Mouse (Mus musculus) embryonic facial prominence, embryonic 15.5 days (tissue): Measurements from ENCODE around the gene Zfp655. TPM values are rescaled to one million over a fixed set of nuclear protein-coding genes. Genes with fewer than 3 reads are reported as not detected.

Source experiments
- ATAC-seq: fragments of 200-750 bp; cut with Nextera tagmentation; 2 replicates; pipeline ENCODE4 v1.8.0; 2017; ENCODE audit warnings: low read depth, moderate TSS enrichment; ENCODE audit not compliant: insufficient number of reproducible peaks, low FRiP score, low TSS enrichment
- H3K27ac ChIP-seq: fragments of 300-500 bp; sonication (generic); replicated peaks from 2 replicates; pipeline ENCODE4 v1.5.1; 2015; ENCODE audit warnings: mild to moderate bottlenecking, inconsistent platforms
- H3K27me3 ChIP-seq: fragments of 300-500 bp; sonication (generic); 2 replicates; pipeline ENCODE4 v1.6.1; 2015; ENCODE audit warnings: inconsistent platforms
- H3K36me3 ChIP-seq: fragments of 300-500 bp; sonication (generic); 2 replicates; pipeline ENCODE4 v1.6.1; 2015; ENCODE audit warnings: mild to moderate bottlenecking, inconsistent platforms
- H3K4me1 ChIP-seq: fragments of 300-500 bp; sonication (generic); 2 replicates; pipeline ENCODE4 v1.6.1; 2015; ENCODE audit warnings: inconsistent platforms
- H3K4me2 ChIP-seq: fragments of 300-500 bp; sonication (generic); replicated peaks from 2 replicates; pipeline ENCODE4 v1.6.1; 2015; ENCODE audit warnings: mild to moderate bottlenecking, inconsistent platforms
- H3K4me3 ChIP-seq: fragments of 300-500 bp; sonication (generic); replicated peaks from 2 replicates; pipeline ENCODE4 v1.5.1; 2015; ENCODE audit warnings: mild to moderate bottlenecking, inconsistent platforms
- H3K9ac ChIP-seq: fragments of 300-500 bp; sonication (generic); 2 replicates; pipeline ENCODE4 v1.6.1; 2015; ENCODE audit warnings: inconsistent platforms
- H3K9me3 ChIP-seq: fragments of 300-500 bp; sonication (generic); replicated peaks from 2 replicates; pipeline ENCODE4 v1.6.1; 2016; ENCODE audit warnings: inconsistent platforms
- WGBS: fragments of 180-500 bp; shearing (Covaris S2); methylation state at CpG from one replicate; pipeline ENCODE4 v1.1.7; 2015; 5-methylcytosine and 5-hydroxymethylcytosine counted together
- polyA plus RNA-seq: library from polyadenylated mRNA; unstranded; fragments of >200 nt; fragmentation: Nextera tagmentation; extraction: Ambion mirVana; gene quantifications from 2 replicates; pipeline ENCODE4 v1.2.1, GENCODE M21; 2015

Gene Zfp655
- polyA plus RNA-seq, result 33.4 and 37.1 TPM in 2 replicates

GRCm38 (mm10) chr5:145231367-145231871 lies at the start of gene Zfp655:
Gene Zfp655, plus strand, starts transcription at chr5:145231715.
- ATAC-seq, result peak; percentile 98
- H3K4me1 ChIP-seq, result peaks cover 13% of the 10 kb centered on the region
- H3K36me3 ChIP-seq, result peaks cover 30% of the 10 kb centered on the region
- WGBS, result under 1% methylated on average over 42 of the region's 42 CpGs
- no peaks in the 10 kb centered on the region for H3K9me3 ChIP-seq
- no peaks in the 10 kb centered on the region for H3K27me3 ChIP-seq
- H3K4me2 ChIP-seq, result peak within 1 kb of the TSS; percentile 74
- H3K4me3 ChIP-seq, result peak within 1 kb of the TSS; percentile 97
- peak within 1 kb of the TSS; percentile 89 for H3K27ac ChIP-seq
- peak within 1 kb of the TSS; percentile 98 for H3K9ac ChIP-seq

DNA sequence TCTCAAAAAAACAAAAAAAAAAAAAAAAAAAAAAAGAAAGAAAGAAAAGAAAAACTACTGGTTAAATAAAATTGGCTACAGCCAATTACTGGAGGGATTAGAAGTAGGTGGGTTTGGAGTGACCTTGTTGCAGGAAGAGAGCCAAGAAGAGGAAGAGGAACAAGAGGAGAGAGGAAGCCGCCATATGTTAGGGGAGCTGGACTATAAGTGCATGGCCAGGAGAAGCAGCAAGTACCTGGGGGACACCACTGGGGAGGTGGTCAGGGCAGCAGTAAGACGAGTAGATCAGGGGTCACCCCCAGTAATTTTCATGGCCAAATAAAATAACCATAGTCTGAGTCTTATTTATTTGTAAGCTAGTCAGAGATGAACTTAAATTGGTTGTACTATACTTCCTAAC lies 46.3 kb upstream of the Zfp655 start:
- WGBS, result 78% methylated on average over 2 of the region's 2 CpGs
- Histone ChIP-seq H3K36me3 (peaks cover 84% of the 10 kb centered on the region), H3K9me3 (no peaks in the 10 kb centered on the region), H3K4me3 (no peak overlapping the region), H3K9ac (no peak overlapping the region), H3K4me1 (peaks cover 8% of the 10 kb centered on the region), H3K4me2 (no peak overlapping the region), H3K27me3 (no peaks in the 10 kb centered on the region), H3K27ac (no peak overlapping the region)
- ATAC-seq, result no peak

DNA sequence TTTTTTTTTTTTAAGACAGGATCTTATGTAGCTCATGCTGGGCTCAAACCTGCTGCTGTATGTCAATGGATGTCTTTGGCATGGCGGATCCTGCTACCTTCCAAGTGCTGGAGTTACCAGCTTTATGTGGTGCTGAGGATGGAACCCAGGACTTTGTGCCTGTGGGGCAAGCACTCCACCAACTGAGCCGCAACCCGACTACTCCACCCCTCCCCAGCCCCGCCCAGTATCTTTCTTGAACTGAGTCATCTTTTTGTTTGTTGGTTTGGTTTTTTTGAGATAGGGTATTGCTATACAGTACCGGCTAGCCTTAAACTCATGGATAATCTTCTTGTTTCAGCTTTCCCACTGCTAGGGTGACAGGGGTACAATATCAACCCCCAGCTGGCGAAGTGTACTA lies 42.1 kb upstream of the Zfp655 start:
- H3K4me1 ChIP-seq, result peaks cover 18% of the 10 kb centered on the region
- H3K36me3 ChIP-seq, result peaks cover 49% of the 10 kb centered on the region
- no peak overlapping the region for H3K27ac ChIP-seq
- no peak overlapping the region for H3K4me2 ChIP-seq
- no peaks in the 10 kb centered on the region for H3K27me3 ChIP-seq
- 88% methylated on average over 6 of the region's 6 CpGs for WGBS
- no peak overlapping the region for H3K9ac ChIP-seq
- ATAC-seq, result no peak
- no peaks in the 10 kb centered on the region for H3K9me3 ChIP-seq
- H3K4me3 ChIP-seq, result no peak overlapping the region

GRCm38 (mm10) chr5:145190373-145190772 lies 41.1 kb upstream of the Zfp655 start:
- H3K9ac ChIP-seq, result peak overlapping the region; percentile 85
- peak overlapping the region; percentile 68 for H3K4me2 ChIP-seq
- 39% methylated on average over 5 of the region's 5 CpGs for WGBS
- H3K27ac ChIP-seq, result no peak overlapping the region
- peaks cover 18% of the 10 kb centered on the region for H3K4me1 ChIP-seq
- peaks cover 51% of the 10 kb centered on the region for H3K36me3 ChIP-seq
- H3K9me3 ChIP-seq, result no peaks in the 10 kb centered on the region
- no peaks in the 10 kb centered on the region for H3K27me3 ChIP-seq
- H3K4me3 ChIP-seq, result peak overlapping the region; percentile 78
- no peak for ATAC-seq

DNA sequence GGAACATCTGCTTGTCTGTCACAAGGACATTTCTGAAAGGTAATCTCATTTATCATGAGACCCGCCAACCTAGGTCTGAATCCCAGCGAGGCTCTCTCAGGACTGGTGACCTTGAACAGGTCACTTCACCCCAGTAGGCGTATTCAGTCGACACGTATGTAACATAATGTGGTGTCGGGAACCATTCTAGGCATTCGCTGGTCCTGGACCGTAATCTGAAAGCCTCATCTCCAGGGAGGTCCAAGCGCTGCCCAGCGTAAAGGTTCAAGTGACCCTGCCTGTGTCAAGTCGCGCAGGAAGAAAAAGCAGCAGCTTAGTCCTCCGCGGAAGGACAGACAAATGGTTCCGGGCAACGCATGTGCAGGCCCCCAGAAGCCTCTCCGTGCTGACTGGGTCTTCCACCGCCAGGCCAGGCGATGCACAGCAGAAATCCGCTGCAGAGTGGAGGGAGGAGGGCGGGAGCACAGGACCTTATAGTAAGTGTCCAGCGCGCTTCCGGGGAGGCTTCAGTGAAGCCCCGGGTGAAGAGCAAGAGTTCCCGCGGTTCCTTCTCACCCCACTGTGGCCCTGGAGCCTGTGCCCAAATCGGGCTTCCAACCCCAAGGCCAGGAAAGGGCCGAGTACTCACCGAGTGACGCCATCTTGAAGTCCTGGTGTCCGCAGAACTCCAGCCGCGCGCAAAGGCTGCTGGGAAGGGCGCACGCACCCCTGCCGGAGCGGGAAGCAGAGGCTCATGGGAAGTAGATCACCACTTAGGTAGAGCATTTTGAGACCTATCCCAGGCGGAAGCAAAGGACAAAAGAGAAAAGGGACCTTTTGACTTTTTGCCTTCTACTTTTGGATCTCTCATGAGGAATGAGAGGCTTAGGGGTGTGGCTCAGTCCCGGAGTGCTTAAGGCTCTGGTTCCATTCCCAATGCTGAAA lies 40.4 kb upstream of the Zfp655 start:
- Histone ChIP-seq H3K4me1 (peaks cover 18% of the 10 kb centered on the region), H3K27ac (peak overlapping the region; percentile 79), H3K36me3 (peaks cover 51% of the 10 kb centered on the region), H3K27me3 (no peaks in the 10 kb centered on the region), H3K4me2 (peak overlapping the region; percentile 68), H3K9ac (peak overlapping the region; percentile 85), H3K9me3 (no peaks in the 10 kb centered on the region), H3K4me3 (peak overlapping the region; percentile 78)
- ATAC-seq, result peak; percentile 87
- under 1% methylated on average over 41 of the region's 41 CpGs for WGBS

GRCm38 (mm10) chr5:145191962-145192361 lies 39.6 kb upstream of the Zfp655 start, which contains the start of gene Atp5j2:
Gene Atp5j2, minus strand, starts transcription at chr5:145192062.
- Histone ChIP-seq H3K9me3 (no peaks in the 10 kb centered on the region), H3K27me3 (no peaks in the 10 kb centered on the region), H3K27ac (peak within 1 kb of the TSS; percentile 79), H3K4me3 (peak within 1 kb of the TSS; percentile 78), H3K36me3 (peaks cover 48% of the 10 kb centered on the region), H3K4me2 (peak within 1 kb of the TSS; percentile 68), H3K9ac (peak within 1 kb of the TSS; percentile 85), H3K4me1 (peaks cover 18% of the 10 kb centered on the region)
- ATAC-seq, result no peak
- 89% methylated on average over 2 of the region's 2 CpGs for WGBS

- peaks cover 22% of the 10 kb centered on the region for H3K4me1 ChIP-seq
- H3K27me3 ChIP-seq, result no peaks in the 10 kb centered on the region
- peaks cover 13% of the 10 kb centered on the region for H3K36me3 ChIP-seq
- peak overlapping the region; percentile 89; the same call in 1 of the 2 replicates for H3K4me3 ChIP-seq
- ATAC-seq, result no peak
- 77% methylated on average over 7 of the region's 7 CpGs for WGBS
- peak overlapping the region; percentile 96; the same call in 1 of the 2 replicates for H3K4me2 ChIP-seq
- H3K9ac ChIP-seq, result no peak overlapping the region
- no peaks in the 10 kb centered on the region for H3K9me3 ChIP-seq
- no peak overlapping the region for H3K27ac ChIP-seq
Observed at GRCm38 (mm10) chr5:145200387-145200786, 31.1 kb upstream of the Zfp655 start.

DNA sequence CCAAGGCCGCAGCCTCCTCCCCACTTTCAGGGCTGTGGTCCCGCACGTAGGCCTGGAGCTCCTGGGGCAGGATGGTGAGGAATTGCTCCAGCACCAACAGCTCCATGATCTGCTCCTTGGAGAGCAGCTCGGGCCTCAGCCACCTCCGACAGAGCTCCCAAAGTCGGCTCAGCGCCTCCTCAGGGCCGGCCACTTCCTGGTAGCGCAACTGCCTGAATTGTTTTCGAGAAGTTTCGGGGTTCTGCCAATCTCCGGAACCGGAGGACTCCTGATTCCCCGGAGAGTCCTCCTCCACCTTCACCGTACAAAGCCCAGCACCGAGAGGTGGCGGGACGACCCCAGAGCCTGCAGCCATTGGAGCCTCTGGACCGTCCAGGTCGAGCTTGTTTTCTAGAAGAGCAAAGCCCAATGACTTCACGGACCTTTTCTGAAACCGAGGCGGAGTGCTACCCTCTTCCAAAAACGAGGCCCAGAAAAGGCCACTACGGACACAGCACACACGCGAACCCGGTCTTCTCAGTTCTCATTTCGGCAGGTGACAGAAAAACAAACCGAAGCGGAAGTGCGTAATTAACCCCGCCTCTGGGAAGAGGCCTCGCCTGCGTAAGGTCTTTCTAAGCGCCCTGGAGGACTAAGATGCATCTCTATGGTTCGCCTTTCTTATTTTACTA lies 30.1 kb upstream of the Zfp655 start, which contains the start of gene Zkscan14:
Gene Zkscan14 (minus strand): TSS at position 548 of the 671 bp plus-strand sequence.
- Histone ChIP-seq H3K27me3 (no peaks in the 10 kb centered on the region), H3K27ac (peak within 1 kb of the TSS; percentile 68), H3K9me3 (no peaks in the 10 kb centered on the region), H3K36me3 (peaks cover 2% of the 10 kb centered on the region; the same call in 1 of the 2 replicates), H3K4me1 (peaks cover 29% of the 10 kb centered on the region), H3K4me3 (peak within 1 kb of the TSS; percentile 89), H3K4me2 (peak within 1 kb of the TSS; percentile 96), H3K9ac (peak within 1 kb of the TSS; percentile 84)
- no peak for ATAC-seq
- WGBS, result 2% methylated on average over 37 of the region's 37 CpGs

GRCm38 (mm10) chr5:145202446-145202845 lies 29.1 kb upstream of the Zfp655 start:
- no peak overlapping the region for H3K4me2 ChIP-seq
- ATAC-seq, result no peak
- peaks cover 29% of the 10 kb centered on the region for H3K4me1 ChIP-seq
- no peak overlapping the region for H3K4me3 ChIP-seq
- no peak overlapping the region for H3K9ac ChIP-seq
- H3K36me3 ChIP-seq, result peaks cover 2% of the 10 kb centered on the region; the same call in 1 of the 2 replicates
- no peaks in the 10 kb centered on the region for H3K27me3 ChIP-seq
- WGBS, result 43% methylated on average over 3 of the region's 3 CpGs
- H3K27ac ChIP-seq, result no peak overlapping the region
- no peaks in the 10 kb centered on the region for H3K9me3 ChIP-seq

GRCm38 (mm10) chr5:145203936-145204691 lies 27.4 kb upstream of the Zfp655 start, which contains the start of gene Zkscan5:
Gene Zkscan5, plus strand, starts transcription at chr5:145204562.
- peaks cover 29% of the 10 kb centered on the region for H3K4me1 ChIP-seq
- peak within 1 kb of the TSS; percentile 66 for H3K4me3 ChIP-seq
- peak within 1 kb of the TSS; percentile 67 for H3K4me2 ChIP-seq
- no peaks in the 10 kb centered on the region for H3K27me3 ChIP-seq
- H3K27ac ChIP-seq, result peak within 1 kb of the TSS; percentile 94
- peak within 1 kb of the TSS; percentile 54 for H3K9ac ChIP-seq
- H3K9me3 ChIP-seq, result no peaks in the 10 kb centered on the region
- WGBS, result under 1% methylated on average over 22 of the region's 22 CpGs
- ATAC-seq, result peak; percentile 98
- peaks cover 8% of the 10 kb centered on the region; the same call in 1 of the 2 replicates for H3K36me3 ChIP-seq
